Comparison of ENCODE assay signal across 8 mouse cellular contexts in genomic region chr4:150908512-150908911, GRCm38 (mm10). TPM values are rescaled to one million over a fixed set of nuclear protein-coding genes. Genes with fewer than 3 reads are reported as not detected.
A peak's percentile ranks its signal among the peaks of the same experiment; 100 is the strongest.
DNase-seq lines count a peak whose midpoint lies in the region; ATAC-seq and TF ChIP-seq lines count a peak whose summit lies in the region.
"Not testable (repeated sequence)": the region's sequence is repeated elsewhere in the genome, so short reads cannot be mapped to it uniquely, and the experiment has no call there.

No protein-coding gene starts in this region.

- H3K9ac ChIP-seq in forebrain, embryonic 14.5 days (ENCODE audit: low read length); hindbrain, embryonic 15.5 days; liver, embryonic 15.5 days; midbrain, embryonic 14.5 days (replicated peaks; ENCODE audit: low read length): not testable (repeated sequence)

- TF ChIP-seq POLR2A in bone marrow macrophage, adult 2 months (IDR thresholded peaks at IDR 0.05; ENCODE audit: borderline replicate concordance, low read depth, low read length); small intestine, adult 2 months (IDR thresholded peaks at IDR 0.05; ENCODE audit: low read depth, low read length): not testable (repeated sequence)

- peak; percentile 48 for DNase-seq in CD4-positive helper T cell, adult 2 months (ENCODE audit: low read depth, low spot score)
- not testable (repeated sequence) for DNase-seq in forebrain, embryonic 14.5 days (ENCODE audit: low spot score); midbrain, embryonic 14.5 days
- DNase-seq in kidney, postnatal 25 days = peak; percentile 47 to 57

- peaks cover 23% of the 10 kb centered on the region for H3K4me1 ChIP-seq in bone marrow macrophage, adult 2 months (ENCODE audit: control insufficient read depth, insufficient read depth, low read length)
- H3K4me1 ChIP-seq in forebrain, embryonic 14.5 days (ENCODE audit: control insufficient read depth, insufficient read depth, low read length); midbrain, embryonic 14.5 days (ENCODE audit: control insufficient read depth, insufficient read depth, low read length); small intestine, adult 2 months (ENCODE audit: control insufficient read depth, insufficient read depth, insufficient read length, low read length): not testable (repeated sequence)
- H3K4me1 ChIP-seq in hindbrain, embryonic 15.5 days (replicated peaks) = peaks cover 28% of the 10 kb centered on the region
- peaks cover 42% of the 10 kb centered on the region for H3K4me1 ChIP-seq in liver, embryonic 15.5 days (replicated peaks)

- H3K36me3 ChIP-seq in forebrain, embryonic 14.5 days (ENCODE audit: control insufficient read depth, insufficient read depth, low read length) = peaks cover 27% of the 10 kb centered on the region
- H3K36me3 ChIP-seq in hindbrain, embryonic 15.5 days = peaks cover 14% of the 10 kb centered on the region
- peaks cover 29% of the 10 kb centered on the region for H3K36me3 ChIP-seq in liver, embryonic 15.5 days (replicated peaks)
- H3K36me3 ChIP-seq in midbrain, embryonic 14.5 days (ENCODE audit: control insufficient read depth, insufficient read depth, low read length) = peaks cover 32% of the 10 kb centered on the region
- peaks cover 14% of the 10 kb centered on the region for H3K36me3 ChIP-seq in small intestine, adult 2 months (ENCODE audit: control insufficient read depth, insufficient read depth, low read length)

- H3K27ac ChIP-seq in bone marrow macrophage, adult 2 months (ENCODE audit: insufficient read depth, low read depth, low read length); forebrain, embryonic 14.5 days (ENCODE audit: low read depth, low read length); hindbrain, embryonic 15.5 days (replicated peaks); midbrain, embryonic 14.5 days (replicated peaks; ENCODE audit: low read depth, low read length); small intestine, adult 2 months (ENCODE audit: insufficient read depth, low read depth, low read length): not testable (repeated sequence)
- 0 out of 2 replicates have a peak overlapping the region, but pooled peaks have one; percentile 87 for H3K27ac ChIP-seq in liver, embryonic 15.5 days (replicated peaks)

- peak; percentile 44 for TF ChIP-seq CTCF in bone marrow macrophage, adult 2 months (IDR thresholded peaks at IDR 0.05; ENCODE audit: low read depth, low read length)
- TF ChIP-seq CTCF in small intestine, adult 2 months (IDR thresholded peaks at IDR 0.05; ENCODE audit: extremely low read depth, insufficient read length, insufficient replicate concordance, low read depth, low read length) = peak; percentile 28; the same call in 1 of the 2 replicates

- not testable (repeated sequence) for ATAC-seq in forebrain, embryonic 14.5 days; hindbrain, embryonic 15.5 days (ENCODE audit: low FRiP score, low read depth); liver, embryonic 15.5 days (ENCODE audit: insufficient read depth); midbrain, embryonic 14.5 days (ENCODE audit: low FRiP score, low TSS enrichment)

- H3K27me3 ChIP-seq in forebrain, embryonic 14.5 days (replicated peaks; ENCODE audit: control insufficient read depth, insufficient read depth, low read length); hindbrain, embryonic 15.5 days; liver, embryonic 15.5 days; midbrain, embryonic 14.5 days (ENCODE audit: control insufficient read depth, insufficient read depth, low read length); small intestine, adult 2 months (ENCODE audit: control insufficient read depth, insufficient read depth, low read length): not testable (repeated sequence)

- H3K4me3 ChIP-seq in bone marrow macrophage, adult 2 months (ENCODE audit: insufficient read depth, low read length) = peak overlapping the region; percentile 9; the same call in 1 of the 2 replicates
- not testable (repeated sequence) for H3K4me3 ChIP-seq in forebrain, embryonic 14.5 days (ENCODE audit: low read depth, low read length); midbrain, embryonic 14.5 days (replicated peaks; ENCODE audit: low read depth, low read length); small intestine, adult 2 months (ENCODE audit: low read depth, low read length)
- H3K4me3 ChIP-seq in hindbrain, embryonic 15.5 days = 0 out of 2 replicates have a peak overlapping the region, but pooled peaks have one; percentile 54
- H3K4me3 ChIP-seq in liver, embryonic 15.5 days (replicated peaks) = peak overlapping the region; percentile 89

- not testable (repeated sequence) for H3K9me3 ChIP-seq in forebrain, embryonic 14.5 days (replicated peaks; ENCODE audit: control insufficient read depth, low read length); hindbrain, embryonic 15.5 days; liver, embryonic 15.5 days (replicated peaks); midbrain, embryonic 14.5 days (ENCODE audit: control insufficient read depth, low read length)

- H3K4me2 ChIP-seq in forebrain, embryonic 14.5 days (ENCODE audit: low read length) = peak overlapping the region; percentile 80
- peak overlapping the region; percentile 75 for H3K4me2 ChIP-seq in hindbrain, embryonic 15.5 days
- H3K4me2 ChIP-seq in liver, embryonic 15.5 days = peak overlapping the region; percentile 94
- peak overlapping the region; percentile 83; the same call in 1 of the 2 replicates for H3K4me2 ChIP-seq in midbrain, embryonic 14.5 days (ENCODE audit: low read length)

- WGBS in forebrain, embryonic 14.5 days = 80% methylated on average over 5 of the region's 5 CpGs
- 76% methylated on average over 5 of the region's 5 CpGs for WGBS in hindbrain, embryonic 15.5 days
- WGBS in liver, embryonic 15.5 days (ENCODE audit: insufficient replicate concordance) = 57% methylated on average over 5 of the region's 5 CpGs
- WGBS in midbrain, embryonic 14.5 days = 73% methylated on average over 5 of the region's 5 CpGs
- WGBS in small intestine, adult 2 months = 73% methylated on average over 5 of the region's 5 CpGs

RNA-seq across cellular contexts. Expression of gene Park7, which starts 5.7 kb away (rescaled TPM):
- polyA plus RNA-seq in bone marrow macrophage, adult 2 months (2012; ENCODE audit: insufficient read depth, insufficient read length, missing spikeins) = 92.2 and 96.0 TPM in 2 replicates
- 447 and 495 TPM in 2 replicates for polyA plus RNA-seq in forebrain, embryonic 14.5 days (2014; fragmentation: Nextera tagmentation; extraction: Ambion mirVana)
- polyA plus RNA-seq in hindbrain, embryonic 15.5 days (2015; fragmentation: Nextera tagmentation; extraction: Ambion mirVana) = 372 and 389 TPM in 2 replicates
- polyA plus RNA-seq in liver, embryonic 15.5 days (2015; fragmentation: Nextera tagmentation; extraction: Ambion mirVana) = 198 and 203 TPM in 2 replicates
- 367 and 400 TPM in 2 replicates for polyA plus RNA-seq in midbrain, embryonic 14.5 days (2014; fragmentation: Nextera tagmentation; extraction: Ambion mirVana)
- 41.1 and 70.5 TPM in 2 replicates for polyA plus RNA-seq in small intestine, adult 2 months (2012; rRNA removed)

RNA-seq across cellular contexts. Expression of gene Tnfrsf9, which starts 5.8 kb away (rescaled TPM):
- polyA plus RNA-seq in bone marrow macrophage, adult 2 months (2012; ENCODE audit: insufficient read depth, insufficient read length, missing spikeins) = not detected in 2 replicates
- 0.11 TPM in 1 of 2 replicates, not detected in the other for polyA plus RNA-seq in forebrain, embryonic 14.5 days (2014; fragmentation: Nextera tagmentation; extraction: Ambion mirVana)
- polyA plus RNA-seq in hindbrain, embryonic 15.5 days (2015; fragmentation: Nextera tagmentation; extraction: Ambion mirVana) = 0.34 and 0.41 TPM in 2 replicates
- 0.13 and 0.23 TPM in 2 replicates for polyA plus RNA-seq in liver, embryonic 15.5 days (2015; fragmentation: Nextera tagmentation; extraction: Ambion mirVana)
- 0.13 TPM in 1 of 2 replicates, not detected in the other for polyA plus RNA-seq in midbrain, embryonic 14.5 days (2014; fragmentation: Nextera tagmentation; extraction: Ambion mirVana)
- polyA plus RNA-seq in small intestine, adult 2 months (2012; rRNA removed) = 0.72 and 1.3 TPM in 2 replicates

RNA-seq across cellular contexts. Expression of gene Errfi1, which starts 54.8 kb away (rescaled TPM):
- 8.7 TPM in 2 replicates for polyA plus RNA-seq in bone marrow macrophage, adult 2 months (2012; ENCODE audit: insufficient read depth, insufficient read length, missing spikeins)
- 17.4 and 19.1 TPM in 2 replicates for polyA plus RNA-seq in forebrain, embryonic 14.5 days (2014; fragmentation: Nextera tagmentation; extraction: Ambion mirVana)
- 29.0 and 31.7 TPM in 2 replicates for polyA plus RNA-seq in hindbrain, embryonic 15.5 days (2015; fragmentation: Nextera tagmentation; extraction: Ambion mirVana)
- 40.1 and 41.3 TPM in 2 replicates for polyA plus RNA-seq in liver, embryonic 15.5 days (2015; fragmentation: Nextera tagmentation; extraction: Ambion mirVana)
- polyA plus RNA-seq in midbrain, embryonic 14.5 days (2014; fragmentation: Nextera tagmentation; extraction: Ambion mirVana) = 20.1 and 25.3 TPM in 2 replicates
- polyA plus RNA-seq in small intestine, adult 2 months (2012; rRNA removed) = 6.6 and 26.7 TPM in 2 replicates
